23 mouse cellular contexts compared by ENCODE assay signal in the genomic region with DNA sequence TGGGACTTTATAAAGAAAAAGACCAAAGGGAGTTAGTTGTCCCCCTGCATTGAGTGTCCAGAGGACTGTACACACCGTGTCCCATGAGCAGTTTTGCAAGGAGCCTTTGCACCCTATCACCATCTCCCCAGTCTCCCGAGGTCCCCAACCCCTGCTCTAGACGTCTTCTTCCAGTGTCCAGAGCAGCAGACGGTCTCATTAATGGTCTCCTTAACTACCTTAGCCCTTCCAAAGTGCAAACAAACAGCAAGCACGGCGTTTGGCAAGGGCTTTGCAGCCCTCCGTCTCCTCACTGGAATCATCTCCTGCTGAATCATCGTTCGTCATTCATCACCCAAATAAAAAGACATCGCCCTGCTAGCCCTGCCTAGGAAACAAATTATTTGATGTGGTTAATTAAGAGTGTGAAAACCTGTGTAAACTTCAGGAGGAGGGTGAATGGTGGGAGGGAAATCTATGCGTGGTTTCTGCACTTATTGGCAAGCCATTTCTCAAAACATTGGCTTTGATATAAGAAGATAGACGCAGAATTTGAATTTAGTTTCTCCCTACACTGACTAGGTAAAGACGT.
DNase-seq lines count a peak whose midpoint lies in the region; ATAC-seq and TF ChIP-seq lines count a peak whose summit lies in the region.
"Had no signal": no experiment of that assay in that cellular context is flagged by ENCODE, and none has a peak within 500 bp of the region (broad histone marks: within the 10 kb centered on the region; RNA-seq: fewer than 3 reads in every experiment).

No protein-coding gene starts in this region.

- no peak for ATAC-seq in lung, postnatal 0 days
- ATAC-seq in megakaryocyte-erythroid progenitor cell, adult 5-6 weeks (replicated peaks; ENCODE audit: low FRiP score, low TSS enrichment, poor library complexity, severe bottlenecking), result no peak
- ATAC-seq: forebrain, embryonic 16.5 days; liver, postnatal 0 days had no signal

- no peaks in the 10 kb centered on the region for H3K36me3 ChIP-seq in lung, postnatal 0 days (ENCODE audit: insufficient read depth, low read length)
- H3K36me3 ChIP-seq: embryonic facial prominence, embryonic 12.5 days; hindbrain, embryonic 15.5 days had no signal

- H3K27me3 ChIP-seq in lung, postnatal 0 days (replicated peaks; ENCODE audit: insufficient read depth, low read length), result no peaks in the 10 kb centered on the region
- H3K27me3 ChIP-seq: embryonic facial prominence, embryonic 12.5 days; hindbrain, embryonic 15.5 days had no signal

- TF ChIP-seq EP300 in lung, postnatal 0 days (IDR thresholded peaks at IDR 0.05), result no peak

- peaks cover 9% of the 10 kb centered on the region; the same call in 1 of the 2 replicates for H3K4me1 ChIP-seq in lung, postnatal 0 days (ENCODE audit: insufficient read depth, low read depth, low read length)
- peaks cover 3% of the 10 kb centered on the region; the same call in 1 of the 2 replicates for H3K4me1 ChIP-seq in cortical plate, adult 2 months (ENCODE audit: control insufficient read depth, insufficient read depth, low read length)

- no peaks in the 10 kb centered on the region for H3K9me3 ChIP-seq in lung, postnatal 0 days (ENCODE audit: low read length)
- H3K9me3 ChIP-seq: embryonic facial prominence, embryonic 12.5 days; hindbrain, embryonic 15.5 days; midbrain, embryonic 10.5 days had no signal

- H3K9ac ChIP-seq in lung, postnatal 0 days (replicated peaks; ENCODE audit: low read depth), result no peak overlapping the region
- H3K9ac ChIP-seq: embryonic facial prominence, embryonic 12.5 days; hindbrain, embryonic 15.5 days; liver, postnatal 0 days had no signal

- TF ChIP-seq POLR2A in cortical plate, adult 2 months (IDR thresholded peaks at IDR 0.05; ENCODE audit: extremely low read depth, insufficient read depth, low read length), result no peak

- peak; percentile 34 for DNase-seq in adrenal gland, postnatal 10 days
- DNase-seq in adrenal gland, adult 8-10 months, result no peak
- DNase-seq in gastrocnemius, adult 2 months, result peak; percentile 43
- DNase-seq in gastrocnemius, postnatal 14 days, result no peak
- peak; percentile 7 for DNase-seq in lung, postnatal 25 days (ENCODE audit: low spot score)
- no peak for DNase-seq in lung, postnatal 0 days (ENCODE audit: low spot score)
- DNase-seq: cerebellum, adult 18-20 months; cerebellum, postnatal 14 days; gastrocnemius, postnatal 36 days; kidney, adult 9 months; kidney, postnatal 14 days; layer of hippocampus, postnatal 36 days; liver, postnatal 0 days; right cerebral cortex, postnatal 25 days; spleen, adult 18-20 months had no signal

- H3K4me3 ChIP-seq in gastrocnemius, adult 2 months, result no peak overlapping the region
- H3K4me3 ChIP-seq in lung, postnatal 0 days (ENCODE audit: low read depth, low read length), result no peak overlapping the region
- H3K4me3 ChIP-seq in cortical plate, adult 2 months (ENCODE audit: insufficient read depth, low read length), result no peak overlapping the region
- H3K4me3 ChIP-seq: embryonic facial prominence, embryonic 12.5 days; hindbrain, embryonic 15.5 days; midbrain, embryonic 10.5 days had no signal

- intact Hi-C loops in gastrocnemius, adult 2 months (cut with DNase I), result no loop called here
- intact Hi-C loops in gastrocnemius, postnatal 14 days (cut with DNase I; ENCODE audit: low total_unique reads), result no loop called here

- 32% methylated on average over 13 of the region's 13 CpGs for WGBS in lung, postnatal 0 days

- TF ChIP-seq CTCF in gastrocnemius, adult 2 months (IDR thresholded peaks at IDR 0.05), result no peak
- TF ChIP-seq CTCF in lung, postnatal 0 days (IDR thresholded peaks at IDR 0.05), result no peak
- no peak for TF ChIP-seq CTCF in cortical plate, adult 2 months (IDR thresholded peaks at IDR 0.05; ENCODE audit: extremely low read depth, insufficient read depth, low read length)

- no peak overlapping the region for H3K4me2 ChIP-seq in lung, postnatal 0 days (replicated peaks; ENCODE audit: low read depth, low read length)
- H3K4me2 ChIP-seq: embryonic facial prominence, embryonic 12.5 days; hindbrain, embryonic 15.5 days; liver, embryonic 11.5 days had no signal

- peak overlapping the region; percentile 44 for H3K27ac ChIP-seq in gastrocnemius, adult 2 months
- H3K27ac ChIP-seq in lung, postnatal 0 days (ENCODE audit: low read length), result no peak overlapping the region
- H3K27ac ChIP-seq in cortical plate, adult 2 months (ENCODE audit: insufficient read depth, low read length), result 0 out of 2 replicates have a peak overlapping the region, but pooled peaks have one; percentile 17
- H3K27ac ChIP-seq: embryonic facial prominence, embryonic 12.5 days; hindbrain, embryonic 15.5 days; macrophage; midbrain, embryonic 10.5 days had no signal

Comparison
In these comparisons a context has a peak if more than half of its experiments do, and no peak if none do; other contexts are left out.
1. DNase-seq: peak in adrenal gland, postnatal 10 days (single experiment), gastrocnemius, adult 2 months (single experiment) and lung, postnatal 25 days (single experiment); none in adrenal gland, adult 8-10 months (single experiment), gastrocnemius, postnatal 14 days (single experiment) and lung, postnatal 0 days (single experiment).